Mouse (Mus musculus) heart, adult 2 months (tissue): ENCODE data around the gene Sphk1. TPM values are rescaled to one million over a fixed set of nuclear protein-coding genes. Genes with fewer than 3 reads are reported as not detected.
A peak's percentile ranks its signal among the peaks of the same experiment; 100 is the strongest.
"Not testable (repeated sequence)": the region's sequence is repeated elsewhere in the genome, so short reads cannot be mapped to it uniquely, and the experiment has no call there.

Source experiments
- DNase-seq, 2 experiments: peaks; one replicate each; pipeline ENCODE4 v3.0.0; 2021
- H3K27ac ChIP-seq: fragments of 200-600 bp; 2 replicates; pipeline ENCODE4 v1.8.1; 2022
- H3K27me3 ChIP-seq: fragments of 200-500 bp; 2 replicates; pipeline ENCODE4 v1.6.1; 2012; ENCODE audit warnings: mild to moderate bottlenecking, low read length, inconsistent platforms, mixed read lengths; ENCODE audit not compliant: control insufficient read depth, insufficient read depth
- H3K36me3 ChIP-seq: fragments of 200-500 bp; 2 replicates; pipeline ENCODE4 v1.6.1; 2012; ENCODE audit warnings: low read length, inconsistent platforms; ENCODE audit not compliant: control insufficient read depth, insufficient read depth
- H3K4me1 ChIP-seq: fragments of 200-500 bp; 2 replicates; pipeline ENCODE4 v1.6.1; 2011; ENCODE audit warnings: low read length; ENCODE audit not compliant: control insufficient read depth, insufficient read depth
- H3K4me3 ChIP-seq: fragments of 200-600 bp; 2 replicates; pipeline ENCODE4 v1.8.1; 2022
- H3K79me2 ChIP-seq: fragments of 200-500 bp; replicated peaks from 2 replicates; pipeline ENCODE4 v1.6.1; 2012; ENCODE audit warnings: mild to moderate bottlenecking, inconsistent platforms, low read length, moderate library complexity, mixed read lengths; ENCODE audit not compliant: control insufficient read depth, insufficient read depth
- H3K9ac ChIP-seq: fragments of 200-500 bp; 2 replicates; pipeline ENCODE4 v1.6.1; 2012; ENCODE audit warnings: low read depth, mild to moderate bottlenecking, control low read depth, inconsistent platforms, low read length, mixed read lengths
- CTCF ChIP-seq: fragments of 200-600 bp; IDR thresholded peaks from 2 replicates; pipeline ENCODE4 v1.8.1; 2022; ENCODE audit warnings: antibody characterized with exemption, mild to moderate bottlenecking, moderate library complexity
- EP300 ChIP-seq: fragments of 200-500 bp; IDR thresholded peaks from 2 replicates; pipeline ENCODE4 v1.6.1; 2011; ENCODE audit warnings: low read depth, low read length, control low read depth; ENCODE audit not compliant: insufficient read depth
- POLR2A ChIP-seq: fragments of 200-500 bp; IDR thresholded peaks from 2 replicates; pipeline ENCODE4 v1.6.1; 2011; ENCODE audit warnings: mild to moderate bottlenecking, low read depth, low read length, control low read depth; ENCODE audit not compliant: insufficient read depth
- WGBS: fragments of 180-500 bp; shearing (Covaris S2); methylation state at CpG from one replicate; pipeline ENCODE4 v1.1.7; 2018; 5-methylcytosine and 5-hydroxymethylcytosine counted together
- intact Hi-C: fragments of 180-260 bp; cut with DNase I; formaldehyde crosslinking; loops from one replicate; pipeline ENCODE4 v1.15.1; 2025
- polyA plus RNA-seq: library from polyadenylated mRNA; depleted of rRNA; stranded (reverse); fragments of >200 nt; gene quantifications from 2 replicates; pipeline ENCODE4 v1.2.3, GENCODE M21; 2012
- total RNA-seq, 2 experiments: library from RNA; stranded (reverse); gene quantifications; 2 replicates each; pipeline ENCODE4 v1.2.3; 2021

Sphk1 gene
- total and polyA plus RNA-seq, 3 experiments: 0.98 to 3.2 (median 1.1) TPM

DNA sequence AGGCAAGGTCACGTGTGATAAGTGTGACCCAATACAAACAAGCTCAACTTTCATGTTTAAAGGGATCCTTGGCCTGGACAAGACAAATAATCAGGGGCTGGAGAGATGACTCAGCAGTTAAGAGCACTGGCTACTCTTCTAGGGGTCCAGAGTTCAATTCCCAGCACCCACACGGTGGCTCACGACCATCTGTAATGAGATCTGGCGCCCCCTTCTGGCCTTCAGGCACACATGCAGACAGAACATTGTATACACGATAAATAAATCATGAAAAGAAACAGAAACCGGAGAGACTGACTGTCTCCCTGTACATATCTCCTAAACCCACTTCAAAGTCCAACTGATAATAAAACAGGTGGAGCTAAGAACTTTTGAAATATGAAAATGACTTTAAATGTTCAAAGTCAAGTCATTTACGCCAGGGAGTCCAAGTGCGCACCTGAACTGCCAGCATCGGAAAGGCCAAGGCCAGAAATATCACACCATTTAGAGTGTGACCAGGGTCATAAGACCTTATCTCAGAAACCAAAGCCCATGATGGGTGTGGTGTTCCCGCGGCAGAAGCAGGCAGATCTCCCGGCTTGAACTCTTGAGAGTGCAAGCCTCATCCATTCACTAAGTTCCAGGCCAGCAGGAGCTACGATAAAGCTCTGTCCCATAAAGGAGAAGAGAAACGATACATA is 41.9 kb upstream of the Sphk1 start:
- no peaks in the 10 kb centered on the region for H3K36me3 ChIP-seq
- DNase-seq: no peak
- 0 out of 2 replicates have a peak, but pooled peaks cover 1% of the 10 kb centered on the region for H3K79me2 ChIP-seq
- H3K27me3 ChIP-seq: no peaks in the 10 kb centered on the region
- TF ChIP-seq POLR2A (no peak), CTCF (peak; percentile 61)
- intact Hi-C loops: no loop called here
- H3K4me3 ChIP-seq: peak overlapping the region; percentile 84
- peaks cover 4% of the 10 kb centered on the region for H3K4me1 ChIP-seq
- no peak overlapping the region for H3K27ac ChIP-seq
- 59% methylated on average over 14 of the region's 14 CpGs for WGBS
- no peak overlapping the region for H3K9ac ChIP-seq

GRCm38 (mm10) chr11:116489771-116490231 is 40.9 kb upstream of the Sphk1 start:
- no peak for DNase-seq
- intact Hi-C loops: loop anchor here (5.0 to 10.0 kb wide), 3 partner anchors 42 to 325 kb away; partner anchors contain the start of genes Rhbdf2 and Sphk1
- Histone ChIP-seq H3K36me3 (no peaks in the 10 kb centered on the region), H3K9ac (peak overlapping the region; percentile 98), H3K27me3 (no peaks in the 10 kb centered on the region), H3K79me2 (0 out of 2 replicates have a peak, but pooled peaks cover under 1% of the 10 kb centered on the region), H3K4me1 (peaks cover 4% of the 10 kb centered on the region), H3K27ac (peak overlapping the region; percentile 98), H3K4me3 (peak overlapping the region; percentile 84)
- under 1% methylated on average over 34 of the region's 39 CpGs for WGBS
- no peak for TF ChIP-seq EP300
- TF ChIP-seq CTCF: no peak
- TF ChIP-seq POLR2A: no peak

DNA sequence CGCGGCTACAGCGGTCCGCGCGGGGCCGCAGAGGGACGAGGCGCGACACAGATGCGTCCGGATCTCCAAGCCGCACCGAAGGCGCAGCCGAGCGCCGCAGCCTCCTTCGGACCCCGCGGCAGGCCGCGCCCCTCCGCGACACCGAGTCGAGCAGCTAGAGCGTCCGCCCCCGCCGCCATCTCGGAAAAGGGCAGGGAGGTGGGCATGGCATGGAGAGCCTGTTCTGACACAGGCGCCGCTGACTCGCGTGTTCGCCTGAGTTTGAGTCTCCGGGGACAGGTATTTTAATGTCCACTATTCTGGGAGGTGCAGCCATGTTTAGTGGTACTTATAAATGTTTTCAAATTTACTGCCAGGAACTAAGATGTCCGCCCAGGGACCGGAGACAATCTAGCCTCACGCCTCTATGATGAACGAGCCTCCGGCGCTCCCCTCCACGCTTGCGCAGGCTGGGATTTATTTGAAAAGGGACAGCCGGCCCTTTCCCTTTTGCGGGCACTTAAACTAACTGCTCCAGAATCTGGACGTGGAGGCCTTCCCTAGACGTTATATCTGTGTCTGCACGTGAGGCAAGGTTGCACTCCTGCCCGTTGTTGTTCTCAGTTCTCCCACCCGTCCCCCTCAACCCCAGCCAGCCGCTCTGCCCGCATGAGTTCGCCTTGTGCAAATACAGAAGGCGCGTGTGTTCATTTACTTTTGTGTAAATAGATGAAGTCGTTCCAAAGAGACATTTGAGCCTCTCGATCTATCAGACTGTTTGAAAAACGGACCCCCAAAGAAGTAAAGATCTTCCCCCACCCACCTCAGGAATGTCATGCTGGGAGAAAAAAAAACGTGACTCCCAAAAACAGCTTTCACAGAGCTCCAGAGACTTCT is 40.3 kb upstream of the Sphk1 start:
- H3K36me3 ChIP-seq: no peaks in the 10 kb centered on the region

GRCm38 (mm10) chr11:116491338-116491737 is 39.4 kb upstream of the Sphk1 start:
- Histone ChIP-seq H3K4me3 (no peak overlapping the region), H3K79me2 (no peaks in the 10 kb centered on the region), H3K27ac (no peak overlapping the region), H3K4me1 (peaks cover 6% of the 10 kb centered on the region), H3K9ac (no peak overlapping the region), H3K36me3 (no peaks in the 10 kb centered on the region), H3K27me3 (no peaks in the 10 kb centered on the region)
- intact Hi-C loops: loop anchor here (5.0 to 10.0 kb wide), 3 partner anchors 41 to 323 kb away; partner anchors contain the start of genes Rhbdf2 and Sphk1
- no peak for DNase-seq
- TF ChIP-seq POLR2A: no peak
- TF ChIP-seq CTCF: no peak
- no peak for TF ChIP-seq EP300
- 65% methylated on average over 6 of the region's 6 CpGs for WGBS

More for the DNA sequence above, 40.3 kb upstream of the Sphk1 start:
- Histone ChIP-seq H3K79me2 (no peaks in the 10 kb centered on the region), H3K27me3 (no peaks in the 10 kb centered on the region), H3K4me3 (peak overlapping the region; percentile 84), H3K4me1 (peaks cover 6% of the 10 kb centered on the region), H3K27ac (peak overlapping the region; percentile 98), H3K9ac (peak overlapping the region; percentile 98)
- DNase-seq: peak; percentile 93 to 94
- intact Hi-C loops: loop anchor here (5.0 to 10.0 kb wide), 3 partner anchors 42 to 324 kb away; partner anchors contain the start of genes Rhbdf2 and Sphk1
- no peak for TF ChIP-seq CTCF
- peak; percentile 75 for TF ChIP-seq POLR2A
- under 1% methylated on average over 60 of the region's 62 CpGs for WGBS

GRCm38 (mm10) chr11:116492507-116492906 is 38.2 kb upstream of the Sphk1 start:
- not testable (repeated sequence) for DNase-seq, H3K27ac ChIP-seq, H3K79me2 ChIP-seq, H3K27me3 ChIP-seq, H3K36me3 ChIP-seq, H3K4me1 ChIP-seq, H3K9ac ChIP-seq, H3K4me3 ChIP-seq
- intact Hi-C loops: loop anchor here (5.0 to 10.0 kb wide), 3 partner anchors 40 to 322 kb away; partner anchors contain the start of genes Rhbdf2 and Sphk1
- 83% methylated on average over 1 of the region's 1 CpGs for WGBS
